Mouse (Mus musculus) retina, embryonic 14.5 days (tissue): ENCODE results near the gene Itm2b.
A peak's percentile ranks its signal among the peaks of the same experiment; 100 is the strongest.

Experiments
- DNase-seq: peaks from one replicate; pipeline ENCODE4 v3.0.0-alpha.2; 2015; ENCODE audit warnings: low spot score

The Itm2b gene

DNA sequence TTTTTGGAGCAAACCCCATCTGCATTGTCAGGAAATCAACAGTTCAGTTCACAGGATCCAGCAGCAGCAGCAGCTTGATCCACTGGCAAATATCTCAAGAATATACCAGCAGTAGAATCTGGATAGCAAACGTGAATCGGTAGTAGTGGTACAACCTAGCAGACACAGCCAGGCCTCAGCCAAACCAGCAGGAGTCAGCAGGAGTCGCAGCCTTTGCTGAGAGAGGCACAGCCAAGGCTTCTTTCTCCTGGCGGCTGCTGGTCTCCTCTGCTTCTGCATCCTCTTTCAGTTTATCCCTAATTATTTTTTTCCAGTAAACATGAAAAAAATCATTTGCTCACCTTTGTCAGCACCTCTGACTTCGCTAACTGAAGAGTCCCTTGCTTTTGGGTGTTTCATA is 10.7 kb upstream of the Itm2b start:
- DNase-seq: no peak

DNA sequence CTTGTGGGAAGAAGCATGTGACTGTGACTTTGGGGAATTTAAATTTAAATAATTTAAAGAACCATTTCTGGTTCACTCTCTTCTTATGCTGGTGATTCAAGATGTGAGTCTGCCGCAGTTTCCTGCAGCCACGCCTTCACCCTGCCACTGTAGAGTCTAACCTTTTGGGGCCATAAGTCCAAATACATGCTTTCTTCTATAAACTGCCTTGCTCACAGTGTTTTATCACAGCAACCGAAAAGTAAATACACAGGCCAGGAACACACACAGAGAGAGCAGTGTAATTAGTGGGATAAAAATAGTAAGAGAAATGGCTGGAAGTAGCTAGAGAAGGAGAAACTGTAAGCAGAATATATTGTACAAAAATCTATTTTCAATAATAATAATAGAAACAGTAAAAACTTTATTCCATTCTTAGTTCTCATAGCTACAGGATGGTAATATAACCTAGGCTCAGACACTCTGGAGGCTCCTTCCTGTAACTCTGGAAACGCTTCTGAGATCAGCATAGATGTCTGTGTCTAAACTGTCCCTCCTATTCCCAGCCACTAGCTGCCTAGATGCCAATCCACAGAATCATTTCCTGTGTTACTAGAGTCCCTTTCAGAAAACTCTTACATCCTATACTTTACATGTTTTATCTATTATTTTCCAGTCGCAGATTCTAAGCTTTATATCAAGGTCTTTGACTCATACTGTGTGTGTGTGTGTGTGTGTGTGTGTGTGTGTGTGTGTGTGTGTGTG is 9.3 kb upstream of the Itm2b start:
- DNase-seq: no peak

DNA sequence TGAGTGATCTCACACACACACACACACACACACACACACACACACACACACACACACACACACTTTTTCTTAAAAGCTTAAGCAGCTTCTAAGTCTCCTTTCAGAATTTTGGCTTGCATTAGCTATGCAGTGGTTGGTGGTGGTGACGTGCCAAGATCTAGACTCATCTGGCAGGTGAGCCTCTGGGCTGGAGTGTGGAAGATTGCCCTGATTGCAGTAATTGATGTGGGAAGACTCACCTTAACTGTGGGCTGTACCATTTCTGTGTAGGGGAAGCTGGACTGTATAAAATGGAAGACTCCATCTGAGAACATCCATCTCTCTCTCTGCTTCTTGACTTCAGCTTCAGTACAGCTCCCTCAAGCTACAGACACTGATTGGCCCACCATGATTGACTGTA is 6.4 kb upstream of the Itm2b start:
- DNase-seq: no peak

DNA sequence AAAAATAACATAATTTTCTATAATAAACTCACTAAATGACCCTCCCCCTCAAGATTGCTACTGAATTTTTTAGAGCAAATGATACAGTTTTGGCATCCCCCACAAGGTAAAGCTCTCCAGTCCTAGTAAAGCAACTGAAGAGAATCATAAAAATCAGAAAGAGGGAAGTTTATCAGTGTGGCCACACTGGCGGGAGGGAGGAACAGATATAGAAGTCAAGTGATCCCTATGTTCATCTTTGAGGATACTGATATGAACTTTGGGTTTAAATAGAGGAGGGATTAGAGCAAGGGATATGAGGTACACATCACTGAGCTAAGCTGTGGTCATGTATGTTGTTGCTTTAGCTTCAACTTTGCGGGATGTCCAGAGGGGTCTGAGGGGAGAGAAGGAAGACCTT is 5.1 kb upstream of the Itm2b start:
- no peak for DNase-seq

DNA sequence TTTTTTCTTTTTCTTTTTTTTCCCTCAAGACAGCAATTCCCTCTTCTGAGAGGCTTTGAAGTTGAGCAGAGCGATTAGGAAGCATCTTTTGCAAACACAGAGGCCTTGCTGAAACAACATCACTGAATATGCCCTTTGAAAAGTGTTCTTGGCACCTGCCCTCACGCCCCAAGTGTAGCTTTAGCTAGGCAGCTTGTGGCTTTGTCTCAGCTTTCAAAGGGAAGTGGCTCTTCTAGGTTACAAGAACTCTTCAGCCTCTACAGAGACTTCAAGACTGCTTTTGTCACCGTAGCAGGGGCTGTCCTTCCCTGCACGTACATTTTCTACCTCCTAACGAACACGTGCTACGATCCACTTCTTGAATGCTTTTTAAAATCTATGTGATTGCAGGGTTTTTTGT is 4.0 kb upstream of the Itm2b start:
- DNase-seq: no peak

DNA sequence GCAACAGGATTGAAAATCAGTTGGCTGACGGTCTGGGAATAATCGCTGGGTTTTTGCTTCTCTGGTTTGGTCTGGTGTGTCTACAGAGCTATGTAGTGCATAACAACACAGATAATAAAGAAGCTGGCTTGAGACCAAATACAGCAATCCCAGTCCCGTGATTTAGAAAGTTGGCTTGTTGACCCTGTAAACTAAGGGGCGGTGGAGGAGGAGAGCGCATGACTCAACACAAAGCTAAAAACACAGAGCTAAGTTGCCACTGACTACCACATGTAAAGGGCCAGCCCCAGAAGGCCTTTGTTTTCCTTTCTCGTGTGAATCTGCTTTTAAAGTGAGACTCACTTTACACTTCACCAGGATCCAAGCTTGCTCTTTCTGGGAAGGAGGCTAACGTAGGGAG is 3.5 kb upstream of the Itm2b start:
- DNase-seq: no peak

DNA sequence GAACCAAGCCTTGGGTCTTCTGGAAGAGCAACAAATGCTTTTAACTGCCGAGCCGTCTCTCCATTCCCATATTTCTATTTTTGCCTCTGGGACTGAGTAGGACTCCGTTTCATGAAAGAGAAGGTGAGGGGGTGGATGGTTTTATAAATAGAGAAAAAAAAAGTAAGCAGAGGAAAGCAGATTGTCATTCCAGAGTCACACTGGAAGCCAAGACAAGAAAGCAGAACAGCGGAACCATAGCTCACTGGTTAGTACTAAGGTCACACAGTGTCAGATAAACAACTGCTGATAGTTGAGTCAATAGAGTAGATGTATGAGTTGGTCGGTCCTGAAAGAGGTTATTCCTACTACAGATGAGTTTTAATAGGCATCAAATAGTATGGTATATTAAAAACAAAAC is 1.4 kb upstream of the Itm2b start:
- DNase-seq: no peak

DNA sequence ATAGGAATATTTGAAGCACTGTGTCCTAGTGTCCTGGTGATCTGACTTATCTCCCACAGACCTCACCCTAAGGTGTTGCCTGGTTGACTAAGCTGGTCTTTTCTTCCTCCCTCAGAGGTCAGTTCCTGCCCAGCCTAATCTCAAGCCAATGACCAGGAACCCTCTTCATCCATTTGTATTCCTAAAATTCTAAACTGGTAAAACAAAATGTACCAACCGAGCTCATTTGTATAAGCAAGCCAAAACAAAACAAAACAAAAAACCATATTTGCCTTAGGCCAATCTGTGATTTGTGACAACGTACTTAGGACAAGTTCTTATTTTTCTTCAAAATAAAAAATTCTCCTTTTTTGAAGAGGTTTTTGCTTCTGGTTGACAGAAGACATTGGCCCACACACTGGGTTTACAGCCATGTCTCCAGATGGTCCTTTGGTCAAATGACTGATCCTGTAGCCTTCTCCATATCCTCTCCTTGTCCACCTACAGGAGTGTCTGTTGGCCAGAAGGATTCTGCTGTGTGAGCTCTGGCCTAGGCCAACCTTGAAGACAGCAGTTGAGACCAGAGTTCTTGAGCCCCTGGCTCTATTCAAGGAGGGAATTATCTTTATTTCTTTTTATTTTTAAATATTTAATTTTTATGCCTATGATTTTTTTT is 758 bp upstream of the Itm2b start:
- no peak for DNase-seq

DNA sequence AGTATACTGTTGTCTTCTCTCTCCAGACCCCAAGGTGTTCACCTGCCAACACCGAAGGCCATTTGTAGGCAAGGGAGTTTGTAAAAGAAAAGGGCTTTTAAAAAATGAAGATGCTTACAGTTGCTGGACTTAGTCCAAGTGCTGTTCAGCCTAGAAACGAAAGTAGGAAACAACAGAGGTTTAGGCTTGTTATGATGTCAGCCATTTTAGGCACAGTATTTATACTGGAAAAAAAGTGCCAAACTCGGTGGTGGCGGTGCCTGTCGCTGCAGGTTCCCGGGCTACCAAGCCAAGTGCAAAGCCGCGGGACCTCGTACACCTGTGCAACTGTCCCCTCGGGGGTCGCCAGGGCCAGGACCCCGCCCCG is 560 bp downstream of the Itm2b start:
- DNase-seq: peak; percentile 49

DNA sequence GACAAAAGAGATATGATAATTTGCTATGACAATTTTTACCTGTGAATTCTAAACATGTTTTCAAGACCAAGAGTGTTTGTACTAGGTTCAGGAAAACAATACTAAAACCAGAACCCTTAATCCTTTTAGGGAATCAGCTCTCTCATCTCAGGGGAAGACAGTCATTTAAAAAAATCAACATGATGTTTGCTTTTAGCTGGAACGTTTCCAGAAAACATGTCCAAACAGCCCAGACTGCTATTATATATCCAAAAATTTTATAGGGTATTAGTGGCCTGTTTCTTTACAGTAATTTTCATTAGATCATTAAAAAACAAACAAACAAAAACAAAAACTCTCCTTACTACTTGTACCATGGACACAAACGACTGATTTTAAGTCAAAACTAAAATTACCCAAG is 1.3 kb downstream of the Itm2b start:
- DNase-seq: no peak

DNA sequence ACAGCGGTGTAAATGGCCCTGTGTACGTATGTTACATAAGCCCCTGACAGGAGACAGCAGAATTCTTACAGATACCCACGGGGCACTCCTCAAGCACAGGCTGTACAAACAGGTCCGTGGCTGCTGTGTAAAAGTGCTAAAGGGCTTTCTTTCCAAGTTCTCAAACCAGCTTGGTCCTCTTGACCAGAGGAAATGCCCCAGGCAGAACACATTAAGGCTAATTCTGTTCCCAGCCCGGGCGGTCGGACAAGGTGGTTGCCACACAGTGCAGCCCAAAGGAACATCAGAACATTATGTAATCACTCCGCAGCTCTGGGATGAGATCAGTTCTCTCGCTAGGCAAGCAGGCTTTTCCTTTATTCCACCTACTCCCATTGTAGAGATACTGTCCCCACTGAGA is 2.4 kb downstream of the Itm2b start:
- no peak for DNase-seq

DNA sequence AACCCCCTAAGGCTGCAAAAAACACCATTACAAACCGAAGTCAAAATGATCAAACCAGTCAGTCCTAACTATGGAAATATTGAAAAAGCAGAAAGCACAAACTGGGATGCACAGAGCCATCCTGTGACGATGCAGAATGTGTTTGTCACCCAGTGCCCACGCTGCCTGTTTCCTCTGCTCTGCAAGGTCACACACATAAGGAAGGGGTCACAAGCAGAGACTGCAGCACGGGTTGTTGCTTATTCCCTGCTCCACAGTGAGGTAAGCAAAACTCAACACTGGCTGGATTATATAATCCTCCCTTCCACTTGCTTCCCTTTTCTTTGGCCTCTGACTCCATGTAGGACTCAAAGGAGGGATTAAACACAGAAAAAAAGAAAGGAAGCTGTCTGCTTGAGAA is 3.5 kb downstream of the Itm2b start:
- DNase-seq: no peak

DNA sequence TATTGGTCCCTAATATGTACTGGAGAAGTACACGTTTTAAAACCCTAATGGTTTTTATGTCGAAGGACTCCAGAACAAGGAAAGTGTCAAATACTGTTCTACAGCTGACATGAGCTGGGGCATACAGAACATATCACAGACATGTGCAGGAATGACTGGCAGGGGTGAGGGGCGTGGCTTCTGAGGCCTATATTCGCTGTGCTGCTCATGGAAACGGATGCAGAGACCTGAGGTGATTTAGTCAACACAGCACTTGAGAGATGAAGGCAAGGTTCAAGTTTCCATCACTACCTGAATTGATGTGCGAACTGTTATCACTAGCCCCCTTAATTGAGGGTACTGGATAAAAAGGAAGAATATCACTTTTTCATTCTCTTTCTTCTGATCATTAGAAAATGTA is 7.3 kb downstream of the Itm2b start:
- no peak for DNase-seq

DNA sequence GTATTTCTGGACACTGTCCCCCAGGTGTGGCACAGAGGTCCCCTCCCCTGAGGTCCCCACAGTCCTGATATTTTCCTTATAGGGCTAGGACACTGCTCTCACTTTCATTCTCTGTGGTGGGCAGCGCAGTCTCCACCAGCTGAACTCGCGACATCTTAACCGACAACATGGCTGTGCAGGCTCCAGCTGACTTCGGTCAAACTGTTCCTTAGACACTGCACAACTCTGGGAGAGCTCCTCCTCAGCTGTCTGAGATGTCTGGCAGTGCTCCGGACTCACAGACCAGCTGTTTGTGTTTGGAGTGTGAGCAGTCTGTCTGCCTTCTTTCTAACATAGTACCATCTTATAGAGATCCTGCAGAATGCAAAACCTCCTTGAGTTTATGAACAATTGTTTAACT is 8.2 kb downstream of the Itm2b start:
- DNase-seq: no peak

DNA sequence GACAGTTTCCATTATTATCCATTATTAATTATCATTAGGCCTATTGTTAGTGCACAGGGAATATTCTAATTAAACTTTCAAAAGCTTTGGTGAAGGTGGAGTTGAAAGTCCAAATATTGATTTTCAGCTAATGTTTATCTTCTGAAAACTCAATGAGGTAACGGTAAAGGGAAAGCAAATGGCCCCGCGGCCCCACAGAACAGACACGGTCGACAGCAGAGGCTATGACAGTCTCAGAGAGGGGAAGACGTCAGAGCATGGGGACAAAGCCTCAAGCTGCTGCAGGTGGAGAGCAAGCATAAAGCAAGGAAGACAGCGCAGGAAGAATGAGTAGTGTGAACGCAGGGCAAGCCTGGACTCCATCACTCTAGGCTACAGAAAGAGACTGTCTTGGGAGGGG is 9.2 kb downstream of the Itm2b start:
- peak; percentile 16 for DNase-seq

DNA sequence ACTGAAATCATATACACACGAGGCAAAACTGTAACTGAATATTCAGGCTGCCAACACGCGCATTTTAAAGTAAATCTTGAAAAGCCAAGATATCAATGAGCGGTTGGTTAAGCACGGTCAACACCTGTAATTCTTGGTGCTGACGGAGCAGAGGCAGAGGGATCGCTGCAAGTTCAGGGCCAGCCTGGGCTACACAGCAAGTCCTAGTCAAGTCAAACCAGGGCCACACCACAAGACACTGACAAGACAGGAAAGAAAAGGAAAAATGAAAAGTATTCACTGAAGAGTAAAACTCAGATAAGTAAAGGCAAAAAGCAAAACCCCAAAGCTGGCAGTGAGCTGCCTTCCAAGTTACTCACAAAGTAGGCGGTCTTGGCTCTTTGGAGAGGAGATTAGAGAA is 9.6 kb downstream of the Itm2b start:
- DNase-seq: no peak

DNA sequence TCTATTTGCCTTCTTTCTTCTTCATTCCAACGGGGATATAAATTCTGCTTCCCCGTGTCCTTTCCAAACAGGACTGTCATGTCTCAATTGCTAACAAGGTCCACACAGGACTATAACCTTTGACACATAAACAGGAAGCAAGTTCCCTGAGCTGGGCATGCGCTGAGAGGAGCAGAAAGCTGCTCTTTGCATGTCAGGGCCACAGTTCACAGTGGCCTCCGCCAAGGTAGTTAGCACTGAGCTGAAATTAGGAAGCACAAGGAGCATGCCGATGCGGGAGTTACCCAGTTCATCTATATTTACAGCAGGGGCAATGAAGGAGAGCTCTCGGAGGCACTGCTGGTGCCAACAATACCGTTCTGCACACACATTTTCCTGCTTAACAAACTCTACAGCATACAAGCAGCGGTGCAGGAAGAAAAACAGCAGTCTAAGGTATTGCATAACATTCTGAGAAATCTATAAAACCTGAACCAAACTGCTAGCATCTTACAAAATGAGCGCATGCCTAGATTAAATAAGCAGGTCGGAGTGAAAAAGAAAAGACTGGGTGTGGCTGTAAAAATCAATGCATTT is 10.7 kb downstream of the Itm2b start:
- no peak for DNase-seq

DNA sequence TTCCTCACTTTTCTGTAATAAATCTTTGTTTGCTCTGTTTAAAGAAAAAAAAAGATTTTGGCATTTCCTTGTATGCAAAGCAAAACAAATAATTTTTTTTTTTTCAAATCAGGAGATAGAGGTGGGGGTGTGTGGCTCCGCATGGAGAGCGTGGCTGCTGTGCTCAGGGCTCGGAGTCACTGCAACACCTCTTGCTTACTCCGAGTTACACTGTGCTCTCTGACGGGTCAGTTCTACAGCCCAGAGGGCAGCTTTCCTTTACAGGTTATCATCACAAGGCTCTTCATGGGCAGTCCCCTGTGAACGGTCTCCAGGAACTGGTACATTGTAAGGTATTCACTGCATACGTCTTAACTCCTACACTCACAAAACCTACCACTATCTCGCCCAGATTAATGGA is 11.5 kb downstream of the Itm2b start:
- DNase-seq: no peak

DNA sequence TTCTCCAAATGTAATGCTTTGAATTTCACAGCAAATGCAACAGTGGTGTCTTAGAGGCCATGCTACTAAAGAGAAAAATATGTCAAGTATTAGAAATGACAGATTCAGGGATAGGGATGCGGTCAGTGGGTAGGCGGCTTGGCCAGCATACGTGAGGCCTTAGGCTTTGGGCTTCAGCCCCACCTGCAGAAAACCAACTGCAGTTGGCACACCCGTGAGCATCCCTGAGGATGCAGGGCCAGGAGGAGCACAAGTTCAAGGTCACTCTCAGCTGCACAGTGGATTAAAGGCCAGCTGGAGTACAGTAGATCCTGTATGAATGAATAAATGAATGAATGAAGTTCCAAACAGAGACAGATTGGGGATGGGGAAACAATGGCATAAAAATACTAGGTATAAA is 12.1 kb downstream of the Itm2b start:
- no peak for DNase-seq

DNA sequence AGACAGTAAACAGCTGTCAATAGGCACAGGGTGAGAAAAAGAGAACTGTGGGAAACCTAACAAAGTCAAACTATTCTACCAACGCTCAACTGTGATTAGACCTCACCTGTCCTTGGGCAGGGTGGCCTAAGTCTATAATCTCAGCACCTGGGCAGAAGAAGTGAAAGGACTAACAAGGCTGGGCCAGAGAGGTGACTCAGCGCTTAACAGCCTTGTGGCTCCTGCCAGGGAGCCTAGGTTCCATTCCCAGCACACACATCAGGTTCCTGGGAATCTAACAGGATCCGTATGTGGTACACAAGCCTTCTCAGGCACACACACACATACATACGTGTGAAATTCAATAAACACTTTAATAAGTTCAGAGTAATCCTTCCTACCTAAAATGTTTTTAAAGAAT is 13.5 kb downstream of the Itm2b start:
- DNase-seq: no peak

DNA sequence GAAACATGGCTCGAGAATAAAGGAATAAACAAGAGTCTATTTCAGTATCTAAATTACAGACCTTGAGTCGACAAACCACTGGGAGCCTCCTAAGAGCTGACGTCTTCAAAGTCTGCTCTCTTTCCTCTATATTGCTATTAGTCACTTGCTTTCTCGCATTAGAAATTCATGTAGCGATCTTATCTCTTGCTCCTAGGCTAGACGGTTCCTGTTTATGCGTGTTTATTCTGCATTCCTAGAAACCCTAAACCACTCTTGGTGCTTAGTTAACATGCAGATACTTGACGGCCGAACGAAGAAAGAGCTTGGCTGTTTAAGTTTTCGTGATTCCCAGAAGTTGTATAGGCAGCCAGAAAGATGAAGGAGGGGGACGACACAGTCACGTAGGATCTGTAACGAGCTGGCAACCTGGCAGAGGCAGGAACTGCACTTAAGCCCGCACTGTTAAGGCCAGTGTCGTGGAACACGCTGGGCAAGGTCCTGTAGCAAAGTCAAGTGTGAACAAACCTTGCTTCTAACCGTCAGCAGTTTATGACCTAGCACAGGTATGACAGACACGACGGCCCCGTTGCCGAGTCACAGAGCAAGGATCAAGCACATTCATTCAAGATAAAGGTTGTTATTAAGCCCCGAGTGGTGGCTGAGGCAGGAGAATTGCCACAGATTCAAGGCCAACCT is 14.3 kb downstream of the Itm2b start:
- no peak for DNase-seq

DNA sequence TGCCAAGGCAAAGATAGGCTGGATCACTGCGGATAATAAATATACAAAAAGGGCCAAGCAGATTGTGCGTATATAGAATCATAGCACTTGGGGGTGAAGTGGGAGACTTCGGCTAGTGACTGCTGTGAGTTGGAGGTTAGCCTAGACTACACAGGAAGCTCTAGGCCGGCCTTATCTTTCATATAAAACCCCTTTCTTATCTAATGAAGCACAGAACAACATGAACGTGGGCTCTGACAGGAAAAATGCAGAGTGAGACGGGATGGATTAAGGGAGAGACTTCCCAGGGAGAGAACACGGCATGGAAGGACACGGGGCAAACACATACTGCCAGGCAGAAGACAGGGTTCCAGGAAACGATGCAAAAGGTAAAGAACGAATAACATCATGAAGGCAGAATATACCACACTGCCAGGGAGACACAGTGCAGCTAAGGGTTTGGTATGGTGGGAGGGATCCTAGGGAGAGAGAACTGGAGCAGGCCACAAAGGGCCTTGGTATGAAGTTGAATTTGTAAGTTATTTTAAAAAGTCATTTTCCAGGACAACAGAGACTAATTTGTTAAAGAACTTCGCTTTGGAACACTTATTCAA is 14.9 kb downstream of the Itm2b start:
- DNase-seq: no peak

DNA sequence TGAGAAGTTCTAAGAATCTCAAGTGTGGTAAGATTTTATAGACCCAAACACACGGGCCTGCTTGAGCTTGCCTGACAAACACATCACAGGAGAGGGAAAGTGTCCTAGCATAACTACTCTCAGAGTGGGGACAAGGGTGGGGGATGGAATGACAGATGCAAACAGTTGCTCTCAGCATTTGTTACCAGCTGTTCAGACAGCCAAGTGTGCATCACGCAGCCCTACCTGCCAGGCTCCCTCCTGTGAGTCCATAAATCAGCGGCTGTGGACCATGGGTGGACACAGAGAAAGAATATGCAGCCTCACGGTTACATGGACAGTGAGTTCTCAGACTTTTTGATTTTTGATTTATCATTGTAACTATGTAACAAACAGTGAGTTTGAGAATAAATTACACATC is 15.5 kb downstream of the Itm2b start:
- DNase-seq: no peak
